Mouse (Mus musculus): ENCODE measurements around the gene Plcb3.

- TF ChIP-seq CTCF (IDR thresholded peaks at IDR 0.05; ENCODE audit: extremely low read depth, insufficient read depth, insufficient read length, insufficient replicate concordance), result no peak
- TF ChIP-seq POLR2A (IDR thresholded peaks at IDR 0.05; ENCODE audit: low read depth, low read length), result no peak
Measured at GRCm38 (mm10) chr19:6919876-6920740, 56.2 kb downstream of the Plcb3 start.

All from spleen, adult 2 months (tissue).